Mouse (Mus musculus) left cerebral cortex, adult 2 months (tissue): ENCODE data around the gene Epb41l3. TPM values are rescaled to one million over a fixed set of nuclear protein-coding genes. Genes with fewer than 3 reads are reported as not detected.

ENCODE experiments used
- DNase-seq, 2 experiments: peaks; one replicate each; pipeline ENCODE4 v3.0.0; 2021 to 2022; ENCODE audit warnings: low spot score in 2 of 2, mixed read lengths in 1 of 2; ENCODE audit errors: extremely low spot score in 1 of 2
- H3K27ac ChIP-seq: fragments of 200-600 bp; 2 replicates; pipeline ENCODE4 v1.8.1; 2022
- H3K4me3 ChIP-seq: fragments of 200-600 bp; 2 replicates; pipeline ENCODE4 v1.8.1; 2022
- CTCF ChIP-seq: fragments of 200-600 bp; IDR thresholded peaks from 2 replicates; pipeline ENCODE4 v1.8.1; 2022; ENCODE audit warnings: antibody characterized with exemption, mild to moderate bottlenecking, moderate library complexity
- intact Hi-C: fragments of 180-260 bp; cut with DNase I; formaldehyde crosslinking; loops from one replicate; pipeline ENCODE4 v1.15.1; 2025
- total RNA-seq, 2 experiments: library from RNA; stranded (reverse); gene quantifications; 2 replicates each; pipeline ENCODE4 v1.2.3; 2021

Epb41l3 gene
- total RNA-seq, 2 experiments from 2014 or later: 219 to 242 TPM

GRCm38 (mm10) chr17:69076238-69076625 lies 749 bp downstream of the Epb41l3 start:
- intact Hi-C loops: loop anchor here (1.0 to 5.0 kb wide), 2 partner anchors 81 to 158 kb away; no protein-coding TSS in a partner anchor
- Histone ChIP-seq H3K4me3 (peak overlapping the region; percentile 80), H3K27ac (peak overlapping the region; percentile 94)
- no peak for TF ChIP-seq CTCF
- DNase-seq: peak; percentile 78 to 80

GRCm38 (mm10) chr17:69076747-69077543 lies 1.5 kb downstream of the Epb41l3 start:
- TF ChIP-seq CTCF: no peak
- peak overlapping the region; percentile 94; the same call in 1 of the 2 replicates for H3K27ac ChIP-seq
- intact Hi-C loops: loop anchor here (1.0 to 5.0 kb wide), 2 partner anchors 80 to 159 kb away; no protein-coding TSS in a partner anchor
- H3K4me3 ChIP-seq: peak overlapping the region; percentile 80
- peak; percentile 13 to 29 for DNase-seq

GRCm38 (mm10) chr17:69077544-69077920 lies 2.0 kb downstream of the Epb41l3 start:
- peak overlapping the region; percentile 80 for H3K4me3 ChIP-seq
- no peak overlapping the region for H3K27ac ChIP-seq
- DNase-seq: no peak
- intact Hi-C loops: loop anchor here (5.0 kb wide), 1 partner anchor 80 kb away; no protein-coding TSS in a partner anchor
- no peak; the same call in 1 of the 2 replicates for TF ChIP-seq CTCF

- no peak for TF ChIP-seq CTCF
- no peak overlapping the region for H3K27ac ChIP-seq
- intact Hi-C loops: no loop called here
- H3K4me3 ChIP-seq: no peak overlapping the region
- no peak for DNase-seq
Observed at GRCm38 (mm10) chr17:69082316-69082715, 6.8 kb downstream of the Epb41l3 start.

GRCm38 (mm10) chr17:69091618-69092017 lies 16.1 kb downstream of the Epb41l3 start:
- no peak for DNase-seq
- Histone ChIP-seq H3K4me3 (no peak overlapping the region), H3K27ac (no peak overlapping the region)
- intact Hi-C loops: no loop called here
- TF ChIP-seq CTCF: no peak

GRCm38 (mm10) chr17:69097068-69097467 lies 21.6 kb downstream of the Epb41l3 start:
- no peak overlapping the region for H3K27ac ChIP-seq
- TF ChIP-seq CTCF: no peak
- no peak overlapping the region for H3K4me3 ChIP-seq
- DNase-seq: no peak
- intact Hi-C loops: no loop called here

GRCm38 (mm10) chr17:69097955-69098354 lies 22.5 kb downstream of the Epb41l3 start:
- intact Hi-C loops: no loop called here
- no peak overlapping the region for H3K27ac ChIP-seq
- TF ChIP-seq CTCF: no peak

GRCm38 (mm10) chr17:69103326-69103725 lies 27.8 kb downstream of the Epb41l3 start:
- no peak overlapping the region for H3K27ac ChIP-seq
- no peak for TF ChIP-seq CTCF
- no peak overlapping the region for H3K4me3 ChIP-seq
- no peak for DNase-seq
- intact Hi-C loops: no loop called here

More at GRCm38 (mm10) chr17:69097955-69098354, 22.5 kb downstream of the Epb41l3 start:
- no peak for DNase-seq
- H3K4me3 ChIP-seq: no peak overlapping the region

GRCm38 (mm10) chr17:69105035-69105798 lies 29.7 kb downstream of the Epb41l3 start:
- no peak for DNase-seq
- no peak for TF ChIP-seq CTCF
- no peak overlapping the region for H3K4me3 ChIP-seq
- intact Hi-C loops: loop anchor here (5.0 kb wide), 2 partner anchors 928 to 1243 kb away; no protein-coding TSS in a partner anchor
- no peak overlapping the region for H3K27ac ChIP-seq

- peak; percentile 70 for TF ChIP-seq CTCF
- peak; percentile 44 to 51 for DNase-seq
- intact Hi-C loops: loop anchor here (1.0 to 5.0 kb wide), 3 partner anchors 225 to 1244 kb away; no protein-coding TSS in a partner anchor
- H3K4me3 ChIP-seq: no peak overlapping the region
- H3K27ac ChIP-seq: no peak overlapping the region
Observed at GRCm38 (mm10) chr17:69105799-69106401, 30.4 kb downstream of the Epb41l3 start.

- no peak overlapping the region for H3K4me3 ChIP-seq
- no peak for DNase-seq
- TF ChIP-seq CTCF: peak; percentile 42
- intact Hi-C loops: loop anchor here (5.0 kb wide), 2 partner anchors 932 to 1247 kb away; no protein-coding TSS in a partner anchor
- no peak overlapping the region for H3K27ac ChIP-seq
Observed at GRCm38 (mm10) chr17:69109216-69109615, 33.7 kb downstream of the Epb41l3 start.
